Mouse (Mus musculus): ENCODE measurements at regions not wholly inside any gene's neighbourhood (a gene's known extent, or its start where the extent isn't known, plus 50 kb on each side); places are given as distances from the start of the nearest gene placed in this dataset.
"Not testable (repeated sequence)": the region's sequence is repeated elsewhere in the genome, so short reads cannot be mapped to it uniquely, and the experiment has no call there.

GRCm38 (mm10) chr9:41886456-41886855 lies 237.6 kb downstream of the Sorl1 start:
- H3K4me2 ChIP-seq; ATAC-seq (replicated peaks; ENCODE audit: insufficient number of reproducible peaks, insufficient read depth, low FRiP score, low read depth): not testable (repeated sequence)

GRCm38 (mm10) chr9:41880457-41880856 lies 243.6 kb downstream of the Sorl1 start:
- H3K9me3 ChIP-seq (replicated peaks), result no peaks in the 10 kb centered on the region
- no peak overlapping the region for H3K27ac ChIP-seq
- H3K36me3 ChIP-seq, result no peaks in the 10 kb centered on the region
- no peak overlapping the region for H3K4me3 ChIP-seq
- WGBS, result 80% methylated on average over 3 of the region's 3 CpGs
- H3K9ac ChIP-seq, result no peak overlapping the region
- H3K4me2 ChIP-seq, result no peak overlapping the region
- peaks cover 20% of the 10 kb centered on the region for H3K4me1 ChIP-seq (replicated peaks)
- no peak for ATAC-seq (replicated peaks; ENCODE audit: insufficient number of reproducible peaks, insufficient read depth, low FRiP score, low read depth)
- H3K27me3 ChIP-seq, result no peaks in the 10 kb centered on the region

More at GRCm38 (mm10) chr9:41886456-41886855, 237.6 kb downstream of the Sorl1 start:
- not testable (repeated sequence) for H3K9ac ChIP-seq; H3K9me3 ChIP-seq (replicated peaks); H3K27me3 ChIP-seq; H3K4me3 ChIP-seq; H3K36me3 ChIP-seq; H3K27ac ChIP-seq
- 90% methylated on average over 13 of the region's 13 CpGs for whole genome bisulfite sequencing
- H3K4me1 ChIP-seq (replicated peaks), result peaks cover 20% of the 10 kb centered on the region

- no peak overlapping the region for H3K27ac ChIP-seq
- no peak for ATAC-seq (replicated peaks; ENCODE audit: insufficient number of reproducible peaks, insufficient read depth, low FRiP score, low read depth)
Observed at GRCm38 (mm10) chr9:41879080-41879479, 245.0 kb downstream of the Sorl1 start.

GRCm38 (mm10) chr9:41861136-41861535 lies 263.0 kb downstream of the Sorl1 start:
- no peaks in the 10 kb centered on the region for H3K9me3 ChIP-seq (replicated peaks)
- peak overlapping the region; percentile 49 for H3K4me2 ChIP-seq
- no peak overlapping the region for H3K4me3 ChIP-seq
- H3K4me1 ChIP-seq (replicated peaks), result peaks cover 25% of the 10 kb centered on the region
- 41% methylated on average over 5 of the region's 5 CpGs for WGBS
- peak overlapping the region; percentile 77 for H3K27ac ChIP-seq
- no peak; the same call in 1 of the 2 replicates for ATAC-seq (replicated peaks; ENCODE audit: insufficient number of reproducible peaks, insufficient read depth, low FRiP score, low read depth)
- no peaks in the 10 kb centered on the region for H3K36me3 ChIP-seq
- no peaks in the 10 kb centered on the region for H3K27me3 ChIP-seq
- no peak overlapping the region for H3K9ac ChIP-seq

More at GRCm38 (mm10) chr9:41879080-41879479, 245.0 kb downstream of the Sorl1 start:
- Histone ChIP-seq H3K9ac (no peak overlapping the region), H3K4me1 (replicated peaks) (peaks cover 20% of the 10 kb centered on the region), H3K36me3 (no peaks in the 10 kb centered on the region), H3K9me3 (replicated peaks) (no peaks in the 10 kb centered on the region), H3K27me3 (no peaks in the 10 kb centered on the region), H3K4me2 (no peak overlapping the region), H3K4me3 (no peak overlapping the region)
- WGBS, result 69% methylated on average over 1 of the region's 1 CpGs

GRCm38 (mm10) chr9:41860681-41861080 lies 263.4 kb downstream of the Sorl1 start:
- H3K9ac ChIP-seq, result no peak overlapping the region
- H3K4me1 ChIP-seq (replicated peaks), result peaks cover 25% of the 10 kb centered on the region
- H3K36me3 ChIP-seq, result no peaks in the 10 kb centered on the region
- WGBS, result 6% methylated on average over 4 of the region's 4 CpGs
- H3K9me3 ChIP-seq (replicated peaks), result no peaks in the 10 kb centered on the region
- H3K27me3 ChIP-seq, result no peaks in the 10 kb centered on the region
- H3K4me2 ChIP-seq, result peak overlapping the region; percentile 49
- ATAC-seq (replicated peaks; ENCODE audit: insufficient number of reproducible peaks, insufficient read depth, low FRiP score, low read depth), result peak; percentile 87
- peak overlapping the region; percentile 77 for H3K27ac ChIP-seq
- H3K4me3 ChIP-seq, result peak overlapping the region; percentile 17; the same call in 1 of the 2 replicates

GRCm38 (mm10) chr9:41859780-41860179 lies 264.3 kb downstream of the Sorl1 start:
- H3K27ac ChIP-seq, result peak overlapping the region; percentile 77
- H3K27me3 ChIP-seq, result no peaks in the 10 kb centered on the region
- H3K4me3 ChIP-seq, result no peak overlapping the region
- H3K9ac ChIP-seq, result no peak overlapping the region
- no peaks in the 10 kb centered on the region for H3K9me3 ChIP-seq (replicated peaks)
- no peaks in the 10 kb centered on the region for H3K36me3 ChIP-seq
- H3K4me1 ChIP-seq (replicated peaks), result peaks cover 25% of the 10 kb centered on the region
- no peak overlapping the region for H3K4me2 ChIP-seq
- no peak for ATAC-seq (replicated peaks; ENCODE audit: insufficient number of reproducible peaks, insufficient read depth, low FRiP score, low read depth)
- WGBS, result 45% methylated on average over 3 of the region's 3 CpGs

GRCm38 (mm10) chr9:41852099-41852498 lies 272.0 kb downstream of the Sorl1 start:
- 50% methylated on average over 1 of the region's 1 CpGs for WGBS
- no peak overlapping the region for H3K27ac ChIP-seq

GRCm38 (mm10) chr9:41849628-41850326 lies 274.3 kb downstream of the Sorl1 start:
- no peak overlapping the region for H3K27ac ChIP-seq
- ATAC-seq (replicated peaks; ENCODE audit: insufficient number of reproducible peaks, insufficient read depth, low FRiP score, low read depth), result no peak
- H3K4me1 ChIP-seq (replicated peaks), result peaks cover 10% of the 10 kb centered on the region
- WGBS, result 68% methylated on average over 4 of the region's 4 CpGs
- H3K4me2 ChIP-seq, result no peak overlapping the region
- no peaks in the 10 kb centered on the region for H3K9me3 ChIP-seq (replicated peaks)
- H3K9ac ChIP-seq, result no peak overlapping the region
- H3K36me3 ChIP-seq, result no peaks in the 10 kb centered on the region
- H3K27me3 ChIP-seq, result no peaks in the 10 kb centered on the region
- H3K4me3 ChIP-seq, result no peak overlapping the region

More at GRCm38 (mm10) chr9:41852099-41852498, 272.0 kb downstream of the Sorl1 start:
- no peak overlapping the region for H3K4me3 ChIP-seq
- no peak for ATAC-seq (replicated peaks; ENCODE audit: insufficient number of reproducible peaks, insufficient read depth, low FRiP score, low read depth)
- no peaks in the 10 kb centered on the region for H3K4me1 ChIP-seq (replicated peaks)
- H3K27me3 ChIP-seq, result no peaks in the 10 kb centered on the region
- H3K9me3 ChIP-seq (replicated peaks), result no peaks in the 10 kb centered on the region
- H3K36me3 ChIP-seq, result no peaks in the 10 kb centered on the region
- H3K9ac ChIP-seq, result no peak overlapping the region
- no peak overlapping the region for H3K4me2 ChIP-seq

GRCm38 (mm10) chr9:41844616-41845015 lies 279.5 kb downstream of the Sorl1 start:
- no peak for ATAC-seq (replicated peaks; ENCODE audit: insufficient number of reproducible peaks, insufficient read depth, low FRiP score, low read depth)

GRCm38 (mm10) chr9:41834487-41835404 lies 289.4 kb downstream of the Sorl1 start:
- Histone ChIP-seq H3K4me2 (no peak overlapping the region), H3K4me1 (replicated peaks) (no peaks in the 10 kb centered on the region), H3K4me3 (no peak overlapping the region), H3K9ac (no peak overlapping the region), H3K36me3 (no peaks in the 10 kb centered on the region), H3K27ac (no peak overlapping the region), H3K9me3 (replicated peaks) (peaks cover 5% of the 10 kb centered on the region; the same call in 1 of the 2 replicates), H3K27me3 (no peaks in the 10 kb centered on the region)
- ATAC-seq (replicated peaks; ENCODE audit: insufficient number of reproducible peaks, insufficient read depth, low FRiP score, low read depth), result no peak
- 64% methylated on average over 11 of the region's 11 CpGs for WGBS

More at GRCm38 (mm10) chr9:41844616-41845015, 279.5 kb downstream of the Sorl1 start:
- peaks cover 10% of the 10 kb centered on the region for H3K4me1 ChIP-seq (replicated peaks)
- no peak overlapping the region for H3K4me2 ChIP-seq
- no peak overlapping the region for H3K9ac ChIP-seq
- H3K27me3 ChIP-seq, result no peaks in the 10 kb centered on the region
- H3K4me3 ChIP-seq, result no peak overlapping the region
- WGBS, result 71% methylated on average over 3 of the region's 3 CpGs
- H3K36me3 ChIP-seq, result no peaks in the 10 kb centered on the region
- H3K9me3 ChIP-seq (replicated peaks), result no peaks in the 10 kb centered on the region
- H3K27ac ChIP-seq, result no peak overlapping the region

GRCm38 (mm10) chr9:41833408-41833807 lies 290.7 kb downstream of the Sorl1 start:
- H3K9ac ChIP-seq, result no peak overlapping the region
- no peaks in the 10 kb centered on the region for H3K27me3 ChIP-seq
- H3K4me1 ChIP-seq (replicated peaks), result no peaks in the 10 kb centered on the region
- no peak overlapping the region for H3K4me3 ChIP-seq
- no peak overlapping the region for H3K4me2 ChIP-seq
- H3K9me3 ChIP-seq (replicated peaks), result peaks cover 5% of the 10 kb centered on the region; the same call in 1 of the 2 replicates
- 88% methylated on average over 1 of the region's 1 CpGs for whole genome bisulfite sequencing
- no peak for ATAC-seq (replicated peaks; ENCODE audit: insufficient number of reproducible peaks, insufficient read depth, low FRiP score, low read depth)
- no peak overlapping the region for H3K27ac ChIP-seq
- no peaks in the 10 kb centered on the region for H3K36me3 ChIP-seq
